Mouse (Mus musculus) layer of hippocampus, adult 18-20 months (tissue): ENCODE data around the gene Nyap1. TPM values are rescaled to one million over a fixed set of nuclear protein-coding genes. Genes with fewer than 3 reads are reported as not detected.

ENCODE experiments used
- DNase-seq, 2 experiments: peaks; one replicate each; pipeline ENCODE4 v3.0.0; 2022; ENCODE audit warnings: low spot score in 2 of 2
- total RNA-seq, 2 experiments: library from RNA; stranded (reverse); gene quantifications; 2 replicates each; pipeline ENCODE4 v1.2.3; 2021

Nyap1 gene
- total RNA-seq, 2 experiments from 2014 or later = 72.6 to 74.4 TPM

DNA sequence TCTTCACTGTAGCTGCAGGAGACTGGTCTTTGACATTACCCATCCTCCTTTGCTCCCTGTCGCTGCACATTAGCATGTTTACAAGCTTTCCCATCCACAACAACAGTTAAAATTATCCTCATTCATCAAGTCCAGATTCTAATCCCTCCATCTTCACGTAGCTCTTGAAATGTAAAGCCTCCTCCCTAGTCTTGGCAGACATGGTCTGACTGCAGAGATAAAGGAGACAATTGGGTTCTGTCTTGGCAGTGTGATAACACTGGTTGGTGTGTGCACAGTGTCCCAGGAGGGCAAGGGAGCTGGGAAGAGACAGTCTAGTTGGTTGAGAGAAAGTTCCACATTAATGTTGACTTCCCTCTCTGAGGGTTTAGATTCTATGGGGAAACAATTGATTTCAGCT lies 41.6 kb downstream of the Nyap1 start:
- DNase-seq = no peak

DNA sequence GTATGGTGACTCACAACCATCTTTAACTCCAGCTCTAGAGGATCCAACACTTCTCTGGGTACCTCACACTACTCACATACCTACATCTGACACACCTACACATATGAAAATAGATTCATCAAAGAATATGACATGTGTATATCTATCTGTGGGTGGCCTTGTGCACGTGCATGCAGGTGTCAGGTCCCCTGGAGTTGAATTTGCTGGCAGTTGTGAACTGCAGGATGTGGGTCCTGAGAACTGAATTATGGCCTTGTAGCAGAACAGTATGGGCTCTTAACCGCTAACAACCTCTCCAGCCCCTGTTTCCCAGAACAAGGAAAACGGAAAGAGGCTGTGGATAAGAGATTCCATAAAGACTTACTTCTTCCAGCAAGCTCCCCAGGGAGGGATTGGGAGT lies 42.3 kb downstream of the Nyap1 start:
- DNase-seq = no peak

DNA sequence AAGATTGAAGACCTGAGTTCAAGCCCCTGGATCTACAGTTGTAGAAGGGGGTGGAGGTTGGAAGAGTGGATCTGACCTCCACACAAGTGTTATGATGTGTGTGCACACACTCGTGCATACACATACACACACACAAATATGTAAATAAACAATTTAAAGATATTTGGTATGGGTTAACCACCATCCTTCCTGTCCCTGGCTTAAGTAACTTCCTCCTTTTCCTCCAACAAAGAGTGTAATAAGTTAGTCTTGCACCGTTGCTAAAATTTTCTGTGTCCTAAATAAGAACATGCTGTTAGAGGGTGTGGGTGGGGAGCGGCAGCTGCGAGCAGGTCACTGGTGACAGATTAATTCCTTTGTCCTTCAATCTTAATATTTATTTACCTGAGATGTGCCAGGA lies 45.5 kb downstream of the Nyap1 start:
- no peak for DNase-seq

DNA sequence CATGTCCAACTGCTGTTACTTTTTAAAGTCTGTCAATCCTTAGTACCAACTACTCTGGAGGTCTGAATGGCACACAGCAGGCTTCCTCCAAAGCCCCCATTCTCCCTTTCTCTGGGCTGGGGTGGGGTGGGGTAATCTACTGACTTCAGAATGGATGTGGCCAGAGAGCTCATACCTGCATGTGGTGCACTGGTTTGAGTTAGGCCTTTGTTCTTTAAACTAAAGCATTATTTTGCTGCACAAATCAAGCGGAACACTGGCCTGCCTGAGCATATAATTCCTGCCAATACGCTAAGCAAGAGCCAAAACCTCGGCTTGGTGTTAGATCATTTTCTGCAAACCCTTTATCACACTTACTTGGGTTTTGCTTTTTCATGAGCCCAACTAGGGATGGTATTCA lies 46.6 kb downstream of the Nyap1 start:
- DNase-seq = no peak

DNA sequence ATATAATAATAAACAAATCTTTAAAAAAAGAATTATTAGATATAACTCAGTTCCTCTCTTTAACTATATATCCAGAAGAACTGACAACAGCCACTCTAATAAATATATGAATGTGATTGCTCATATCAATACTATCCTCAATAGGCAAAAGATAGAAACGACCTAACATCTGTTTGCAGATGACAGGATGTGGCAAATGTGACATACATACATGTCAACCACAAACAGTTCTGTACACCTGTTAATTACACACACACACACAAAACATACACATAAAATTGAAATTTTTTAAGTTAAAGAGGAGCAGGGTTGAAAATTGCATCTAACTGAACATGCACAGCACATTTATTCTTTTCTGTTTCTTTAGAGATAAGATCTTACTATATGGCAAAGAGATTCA lies 49.5 kb downstream of the Nyap1 start:
- no peak for DNase-seq

DNA sequence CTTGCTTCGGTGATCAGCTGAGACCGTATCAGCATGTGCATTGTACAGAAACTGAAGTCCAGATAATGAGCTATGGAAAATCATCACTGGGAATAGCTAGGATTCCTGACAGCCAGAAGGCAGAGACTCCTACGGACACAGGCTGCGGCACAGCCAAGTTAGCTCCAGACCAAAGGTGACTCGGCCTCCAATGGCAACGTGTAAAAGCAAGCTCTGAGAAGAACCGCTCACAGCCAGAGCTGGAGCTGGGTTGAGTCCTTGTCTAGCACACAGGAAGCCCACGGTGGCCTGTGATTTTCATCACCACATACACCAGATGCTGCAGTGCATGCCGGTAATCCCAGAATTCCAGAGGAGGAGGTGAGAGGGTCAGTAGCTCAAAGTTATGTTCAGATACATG lies 50.9 kb downstream of the Nyap1 start:
- no peak for DNase-seq

DNA sequence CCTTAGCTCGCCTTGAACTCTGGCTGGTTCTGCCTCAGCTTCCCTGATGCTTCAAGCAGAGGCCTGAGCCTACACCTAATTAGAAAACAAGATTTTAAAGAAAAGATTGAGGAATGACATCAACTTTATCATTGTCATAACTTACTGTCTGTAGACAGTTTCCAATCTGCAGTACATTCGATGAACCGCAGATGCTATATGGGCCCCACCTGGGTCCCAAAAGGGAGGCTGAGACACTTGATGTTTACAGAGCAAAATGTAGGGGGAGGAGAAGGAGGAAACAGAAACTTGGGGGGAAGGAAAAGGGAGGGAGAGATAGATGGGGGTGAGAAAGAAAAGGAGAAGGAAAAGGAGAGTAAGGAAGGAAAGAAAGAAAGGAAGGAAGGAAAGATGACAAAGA lies 51.4 kb downstream of the Nyap1 start:
- no peak for DNase-seq

DNA sequence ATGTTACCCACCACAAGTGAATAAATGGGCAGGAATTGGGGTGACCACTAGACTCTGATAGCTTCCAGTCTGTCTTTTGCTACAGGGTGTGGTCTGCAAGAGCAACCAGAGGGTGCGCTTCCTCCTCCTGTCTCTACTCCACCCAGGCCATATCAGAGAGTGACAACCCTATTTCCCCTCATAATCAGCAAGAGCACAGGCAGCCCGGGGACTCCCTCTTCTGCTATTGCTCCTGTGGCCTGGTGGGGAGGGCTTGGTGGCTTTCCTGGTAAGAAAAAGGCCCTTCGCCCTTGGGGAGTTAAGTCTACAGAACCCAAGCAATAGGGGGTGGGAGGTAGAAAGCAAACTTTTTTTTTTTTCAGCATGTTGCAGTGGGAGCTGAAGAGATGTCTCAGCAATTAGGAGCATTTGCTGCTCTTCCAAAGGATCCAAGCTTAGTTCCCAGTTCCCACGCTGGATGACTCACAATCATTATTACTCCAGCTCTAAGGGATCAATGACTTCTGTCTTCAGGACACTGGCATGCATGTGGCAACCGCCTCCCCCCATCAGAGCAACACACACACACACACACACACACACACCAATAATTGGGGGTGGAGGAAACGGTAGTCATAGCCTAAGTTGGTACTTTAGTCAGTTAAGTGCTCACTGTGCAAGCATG lies 55.1 kb downstream of the Nyap1 start:
- peak in 1 of 2 experiments; percentile 35 for DNase-seq

DNA sequence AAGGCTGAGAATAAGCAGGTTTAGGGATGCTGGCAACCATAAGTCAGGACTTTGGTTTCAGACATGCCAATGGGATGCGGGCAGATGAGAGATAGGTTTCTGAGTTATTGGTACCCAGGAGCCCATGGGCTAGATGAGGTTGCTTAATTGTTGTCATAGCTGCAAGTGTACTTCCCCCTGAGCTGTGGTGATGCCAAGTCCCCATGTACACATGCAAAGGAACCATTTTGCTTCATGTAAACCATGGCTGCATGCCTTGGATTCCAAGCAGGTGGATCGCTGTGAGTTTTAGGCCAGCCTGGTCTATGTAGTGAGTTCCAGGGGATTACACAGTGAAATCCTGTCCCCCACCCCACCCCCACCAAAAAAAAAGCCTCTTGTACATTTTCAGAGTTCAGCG lies 55.8 kb downstream of the Nyap1 start:
- no peak for DNase-seq

DNA sequence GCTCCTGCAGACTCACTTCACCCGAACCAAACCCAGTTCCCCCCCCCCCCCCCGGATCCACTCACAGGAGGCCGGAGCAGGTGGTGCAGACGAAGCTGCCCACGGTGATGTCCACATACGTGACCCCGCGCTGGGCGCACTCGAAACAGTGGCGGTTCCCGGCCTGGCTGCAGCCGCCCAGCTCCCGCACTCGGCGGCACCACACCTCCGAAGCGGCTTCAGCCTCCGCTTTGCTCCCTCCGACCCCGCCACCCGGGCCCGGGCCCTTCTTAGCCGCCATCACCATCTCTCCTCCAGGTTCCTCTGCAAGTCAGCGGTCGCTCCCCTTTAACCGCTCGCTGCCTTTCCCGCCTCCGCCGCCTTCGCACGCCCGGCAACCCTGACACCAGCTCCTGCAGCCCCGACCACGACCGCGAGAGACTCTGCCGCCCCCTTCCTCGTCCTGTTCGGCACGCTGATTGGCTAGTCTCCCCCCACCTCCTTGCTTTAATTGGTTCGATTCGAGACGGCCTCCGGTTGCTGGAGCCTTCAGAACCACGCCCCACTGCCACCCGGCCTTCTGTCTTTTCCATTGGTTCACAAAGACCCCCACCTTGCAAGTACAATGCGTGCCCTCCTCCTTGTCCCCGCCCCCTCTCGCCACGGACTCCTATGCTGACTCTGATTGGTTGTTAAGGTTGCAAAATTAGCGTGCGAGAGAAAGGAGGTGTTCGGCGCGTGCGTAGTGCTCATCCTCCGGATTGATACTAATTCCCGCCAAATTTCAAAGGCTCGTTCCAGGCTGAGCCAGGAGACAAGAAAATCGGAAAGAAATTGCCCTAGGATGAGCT lies 56.9 kb downstream of the Nyap1 start, which contains the start of gene Agfg2:
Agfg2 (minus strand) TSS at position 433 of the 830 bp plus-strand sequence.
- DNase-seq = peak; percentile 99 to 100

DNA sequence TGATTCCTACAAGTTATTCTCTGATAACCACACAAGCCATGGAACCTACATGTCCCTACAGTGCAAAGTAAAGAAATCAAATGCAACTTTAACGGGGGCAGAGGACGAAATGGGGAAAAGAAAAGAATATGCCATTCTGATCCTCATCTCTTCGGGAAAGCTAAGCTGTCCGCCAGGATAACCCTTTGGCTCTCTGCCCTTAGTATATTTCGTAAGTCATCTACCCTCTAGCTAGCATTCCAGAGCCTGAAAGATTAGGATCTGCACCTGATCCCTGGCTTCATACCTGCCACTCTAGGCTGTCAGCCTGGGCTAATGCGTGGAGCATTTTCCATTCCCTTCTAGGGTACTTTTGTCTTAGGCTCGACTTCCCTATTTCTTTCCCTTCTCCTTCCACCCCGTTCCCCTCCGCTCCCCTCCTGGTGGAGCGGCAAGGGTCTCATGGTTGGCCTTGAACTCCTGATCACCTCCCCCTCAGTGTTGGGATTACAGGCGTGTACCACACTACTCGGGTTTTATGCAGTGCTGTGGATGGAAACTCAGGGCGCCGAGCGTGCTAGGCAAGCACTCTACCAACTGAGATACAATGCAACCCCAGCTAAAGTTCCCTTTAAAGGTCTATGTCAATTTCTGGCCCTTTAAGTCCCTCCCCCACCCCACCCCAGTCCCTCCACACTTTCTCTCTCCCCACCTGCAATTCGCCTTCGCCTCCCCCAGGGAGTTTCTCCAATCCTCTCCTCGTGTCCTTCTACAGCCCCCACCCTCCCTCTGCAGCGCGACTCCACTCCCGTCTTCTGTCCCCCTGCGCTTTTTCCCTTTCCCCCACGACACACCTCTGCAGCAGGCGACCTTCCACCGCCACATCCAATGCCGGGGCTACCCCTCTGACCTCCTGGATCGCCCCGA lies 57.8 kb downstream of the Nyap1 start:
- DNase-seq = peak in 1 of 2 experiments; percentile 39

DNA sequence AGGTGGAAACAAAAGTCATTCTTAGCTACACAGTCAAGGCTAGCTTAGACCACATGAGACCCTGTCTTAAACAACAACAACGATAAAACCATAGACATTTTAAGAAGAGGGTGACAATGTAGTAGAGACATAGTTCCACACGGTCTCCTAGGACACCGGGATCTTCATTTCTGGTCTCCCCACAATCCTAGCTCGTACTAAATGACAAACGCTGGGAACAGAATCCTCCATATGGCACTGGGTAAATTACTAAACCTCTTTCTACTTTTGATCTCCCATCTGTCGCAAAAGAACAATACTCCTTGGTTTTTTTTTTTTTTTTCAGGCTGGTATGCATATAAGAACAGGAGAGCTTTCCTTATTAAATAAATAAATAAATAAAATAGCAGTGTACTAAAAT lies 58.9 kb downstream of the Nyap1 start:
- DNase-seq = peak in 1 of 2 experiments; percentile 67

Other genes with a start within 250 kb of the Nyap1 start
- gene Pop7, start 239.1 kb downstream of the Nyap1 start, total RNA-seq = 10 to 100 TPM; 33.2 to 34.6 TPM
- 10 to 100 TPM; 64.1 to 65.4 TPM for gene Gigyf1, start 223.1 kb downstream of the Nyap1 start, total RNA-seq
- not detected for gene Epo, start 208.4 kb downstream of the Nyap1 start, total RNA-seq
- 100 to 1,000 TPM; 573 to 580 TPM for gene Gnb2, start 208.1 kb downstream of the Nyap1 start, total RNA-seq
- 100 to 1,000 TPM; 118 to 136 TPM for gene Actl6b, start 188.1 kb downstream of the Nyap1 start, total RNA-seq
- gene Tfr2, start 171.8 kb downstream of the Nyap1 start, total RNA-seq = 10 to 100 TPM; 14.6 to 15.2 TPM
- gene Mospd3, start 140.5 kb downstream of the Nyap1 start, total RNA-seq = 10 to 100 TPM; 20.9 to 25.2 TPM
- 1 to 10 TPM; 6.1 to 7.5 TPM for gene Pcolce, start 127.8 kb downstream of the Nyap1 start, total RNA-seq
- under 1 TPM; 0.20 to 0.47 TPM for gene Fbxo24, start 112.6 kb downstream of the Nyap1 start, total RNA-seq
- gene Lrch4, start 112.5 kb downstream of the Nyap1 start, total RNA-seq = 10 to 100 TPM; 18.9 to 24.2 TPM
- gene Gm20605, start 112.4 kb downstream of the Nyap1 start, total RNA-seq = 10 to 100 TPM; 13.5 to 21.4 TPM
- gene Sap25, start 100.3 kb downstream of the Nyap1 start, total RNA-seq = 1 to 10 TPM; 8.2 to 9.5 TPM
- under 1 TPM; 0.30 to 0.53 TPM for gene Irs3, start 95.9 kb downstream of the Nyap1 start, total RNA-seq
- gene Agfg2, start 56.9 kb downstream of the Nyap1 start, total RNA-seq = 10 to 100 TPM; 72.6 to 73.5 TPM
- gene Tsc22d4, start 4.1 kb upstream of the Nyap1 start, total RNA-seq = 100 to 1,000 TPM; 164 to 187 TPM
- 10 to 100 TPM; 23.1 to 26.4 TPM for gene Ppp1r35, start 37.2 kb upstream of the Nyap1 start, total RNA-seq
- gene Mepce, start 46.0 kb upstream of the Nyap1 start, total RNA-seq = 10 to 100 TPM; 52.1 to 53.6 TPM
- gene Zcwpw1, start 46.2 kb upstream of the Nyap1 start, total RNA-seq = 1 to 10 TPM; 6.1 TPM
- 1 to 10 TPM in 1 of 2 experiments, under 1 TPM in 1; 0.56 to 1.3 TPM for gene Pilra, start 94.7 kb upstream of the Nyap1 start, total RNA-seq
- gene Pilrb1, start 116.5 kb upstream of the Nyap1 start, total RNA-seq = not detected
- gene Pilrb2, start 130.2 kb upstream of the Nyap1 start, total RNA-seq = not detected
- under 1 TPM; 0.15 to 0.25 TPM for gene Cyp3a13, start 180.0 kb upstream of the Nyap1 start, total RNA-seq
- gene Gjc3, start 221.5 kb upstream of the Nyap1 start, total RNA-seq = 10 to 100 TPM; 21.4 to 22.4 TPM
- not detected for gene Azgp1, start 239.9 kb upstream of the Nyap1 start, total RNA-seq